Mouse (Mus musculus) liver, adult 2 months (tissue): Measurements from ENCODE around the gene Slc16a2.

Source experiments
- CTCF ChIP-seq: fragments of 200-500 bp; IDR thresholded peaks from 2 replicates; pipeline ENCODE4 v1.5.1; 2011; ENCODE audit warnings: low read depth, low read length, control low read depth
- POLR2A ChIP-seq: fragments of 200-500 bp; IDR thresholded peaks from 2 replicates; pipeline ENCODE4 v1.6.1; 2011; ENCODE audit warnings: low read length, control low read depth; ENCODE audit not compliant: insufficient read depth; ENCODE audit errors: extremely low read depth

- TF ChIP-seq POLR2A, result no peak
- no peak for TF ChIP-seq CTCF
Measured at GRCm38 (mm10) chrX:103795506-103795905, 26.3 kb downstream of the Slc16a2 start.
